Mouse (Mus musculus): Measurements from ENCODE around the gene Enpp7. TPM values are rescaled to one million over a fixed set of nuclear protein-coding genes. Genes with fewer than 3 reads are reported as not detected.

Gene Enpp7
- polyA plus RNA-seq, 1 experiment = 0.07 TPM

GRCm38 (mm10) chr11:118998540-118999265 lies 10.7 kb downstream of the Enpp7 start:
- DNase-seq (ENCODE audit: low read depth) = peak; percentile 95
- TF ChIP-seq POLR2A (IDR thresholded peaks at IDR 0.05; ENCODE audit: borderline replicate concordance, extremely low read depth, insufficient read depth, insufficient read length, poor library complexity, severe bottlenecking) (no peak), CTCF (IDR thresholded peaks at IDR 0.05; ENCODE audit: borderline replicate concordance, extremely low read depth, insufficient read depth, insufficient read length) (peak; percentile 96)

- peak; percentile 89 for DNase-seq (ENCODE audit: low read depth)
- TF ChIP-seq CTCF (IDR thresholded peaks at IDR 0.05; ENCODE audit: borderline replicate concordance, extremely low read depth, insufficient read depth, insufficient read length) = no peak
- TF ChIP-seq POLR2A (IDR thresholded peaks at IDR 0.05; ENCODE audit: borderline replicate concordance, extremely low read depth, insufficient read depth, insufficient read length, poor library complexity, severe bottlenecking) = no peak
Observed at GRCm38 (mm10) chr11:118999361-118999804, 11.4 kb downstream of the Enpp7 start.

- TF ChIP-seq POLR2A (IDR thresholded peaks at IDR 0.05; ENCODE audit: borderline replicate concordance, extremely low read depth, insufficient read depth, insufficient read length, poor library complexity, severe bottlenecking) = no peak
- TF ChIP-seq CTCF (IDR thresholded peaks at IDR 0.05; ENCODE audit: borderline replicate concordance, extremely low read depth, insufficient read depth, insufficient read length) = no peak
- DNase-seq (ENCODE audit: low read depth) = no peak
Observed at GRCm38 (mm10) chr11:119000877-119001276, 12.9 kb downstream of the Enpp7 start.

GRCm38 (mm10) chr11:119001493-119002128 lies 13.6 kb downstream of the Enpp7 start:
- no peak for TF ChIP-seq POLR2A (IDR thresholded peaks at IDR 0.05; ENCODE audit: borderline replicate concordance, extremely low read depth, insufficient read depth, insufficient read length, poor library complexity, severe bottlenecking)
- TF ChIP-seq CTCF (IDR thresholded peaks at IDR 0.05; ENCODE audit: borderline replicate concordance, extremely low read depth, insufficient read depth, insufficient read length) = no peak
- DNase-seq (ENCODE audit: low read depth) = no peak

- TF ChIP-seq POLR2A (IDR thresholded peaks at IDR 0.05; ENCODE audit: borderline replicate concordance, extremely low read depth, insufficient read depth, insufficient read length, poor library complexity, severe bottlenecking) (no peak), CTCF (IDR thresholded peaks at IDR 0.05; ENCODE audit: borderline replicate concordance, extremely low read depth, insufficient read depth, insufficient read length) (no peak)
- DNase-seq (ENCODE audit: low read depth) = no peak
Observed at GRCm38 (mm10) chr11:119005547-119006275, 17.7 kb downstream of the Enpp7 start.

- TF ChIP-seq POLR2A (IDR thresholded peaks at IDR 0.05; ENCODE audit: borderline replicate concordance, extremely low read depth, insufficient read depth, insufficient read length, poor library complexity, severe bottlenecking) (no peak), CTCF (IDR thresholded peaks at IDR 0.05; ENCODE audit: borderline replicate concordance, extremely low read depth, insufficient read depth, insufficient read length) (no peak)
- DNase-seq (ENCODE audit: low read depth) = no peak
Observed at GRCm38 (mm10) chr11:119006462-119006861, 18.5 kb downstream of the Enpp7 start.

- peak; percentile 63 for DNase-seq (ENCODE audit: low read depth)
- TF ChIP-seq POLR2A (IDR thresholded peaks at IDR 0.05; ENCODE audit: borderline replicate concordance, extremely low read depth, insufficient read depth, insufficient read length, poor library complexity, severe bottlenecking) (no peak), CTCF (IDR thresholded peaks at IDR 0.05; ENCODE audit: borderline replicate concordance, extremely low read depth, insufficient read depth, insufficient read length) (no peak)
Observed at GRCm38 (mm10) chr11:119007461-119008456, 19.8 kb downstream of the Enpp7 start.

GRCm38 (mm10) chr11:119014455-119014854 lies 26.5 kb downstream of the Enpp7 start:
- DNase-seq (ENCODE audit: low read depth) = no peak
- no peak for TF ChIP-seq POLR2A (IDR thresholded peaks at IDR 0.05; ENCODE audit: borderline replicate concordance, extremely low read depth, insufficient read depth, insufficient read length, poor library complexity, severe bottlenecking)
- no peak for TF ChIP-seq CTCF (IDR thresholded peaks at IDR 0.05; ENCODE audit: borderline replicate concordance, extremely low read depth, insufficient read depth, insufficient read length)

- TF ChIP-seq POLR2A (IDR thresholded peaks at IDR 0.05; ENCODE audit: borderline replicate concordance, extremely low read depth, insufficient read depth, insufficient read length, poor library complexity, severe bottlenecking) (no peak), CTCF (IDR thresholded peaks at IDR 0.05; ENCODE audit: borderline replicate concordance, extremely low read depth, insufficient read depth, insufficient read length) (no peak)
- no peak for DNase-seq (ENCODE audit: low read depth)
Observed at GRCm38 (mm10) chr11:119017506-119017905, 29.5 kb downstream of the Enpp7 start.

- DNase-seq (ENCODE audit: low read depth) = no peak
- TF ChIP-seq POLR2A (IDR thresholded peaks at IDR 0.05; ENCODE audit: borderline replicate concordance, extremely low read depth, insufficient read depth, insufficient read length, poor library complexity, severe bottlenecking) (no peak), CTCF (IDR thresholded peaks at IDR 0.05; ENCODE audit: borderline replicate concordance, extremely low read depth, insufficient read depth, insufficient read length) (no peak)
Observed at GRCm38 (mm10) chr11:119021180-119021579, 33.2 kb downstream of the Enpp7 start.
